Mouse (Mus musculus): ENCODE measurements at regions not wholly inside any gene's neighbourhood (a gene's known extent, or its start where the extent isn't known, plus 50 kb on each side); places are given as distances from the start of the nearest gene placed in this dataset.
A peak's percentile ranks its signal among the peaks of the same experiment; 100 is the strongest.
"Not testable (repeated sequence)": the region's sequence is repeated elsewhere in the genome, so short reads cannot be mapped to it uniquely, and the experiment has no call there.

- Histone ChIP-seq H3K9ac (no peak overlapping the region), H3K4me3 (replicated peaks) (no peak overlapping the region), H3K4me1 (replicated peaks) (no peaks in the 10 kb centered on the region), H3K4me2 (replicated peaks) (no peak overlapping the region), H3K27me3 (replicated peaks) (no peaks in the 10 kb centered on the region), H3K36me3 (no peaks in the 10 kb centered on the region), H3K9me3 (no peaks in the 10 kb centered on the region), H3K27ac (no peak overlapping the region)
- ATAC-seq = no peak
- WGBS = 65% methylated on average over 5 of the region's 5 CpGs
Observed at GRCm38 (mm10) chr4:31290301-31290975, 673.5 kb upstream of the Map3k7 start.

DNA sequence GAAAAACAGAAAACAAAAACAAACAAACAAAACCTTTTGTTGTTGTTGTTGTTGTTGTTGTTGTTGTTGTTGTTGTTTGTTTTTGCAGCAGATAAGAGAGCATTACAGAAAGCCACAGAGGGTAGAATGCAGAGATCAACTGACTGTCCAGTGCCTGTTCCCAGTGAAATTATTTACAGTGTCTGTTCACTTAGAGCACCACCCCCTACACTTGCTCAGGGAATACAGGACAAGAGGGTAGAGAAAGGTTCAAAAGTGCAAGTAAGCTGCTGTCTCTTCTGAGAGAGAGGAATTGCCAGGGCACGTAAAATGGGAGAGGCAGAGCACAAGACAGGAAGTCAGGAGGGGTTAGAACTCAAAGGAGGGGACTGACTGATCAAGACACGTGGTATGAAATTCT is 670.1 kb upstream of the Map3k7 start:
- H3K27me3 ChIP-seq (replicated peaks) = no peaks in the 10 kb centered on the region
- no peak overlapping the region for H3K27ac ChIP-seq
- no peak overlapping the region for H3K4me3 ChIP-seq (replicated peaks)
- no peak overlapping the region for H3K9ac ChIP-seq
- no peak overlapping the region for H3K4me2 ChIP-seq (replicated peaks)
- peak; percentile 55; the same call in 1 of the 2 replicates for ATAC-seq
- H3K36me3 ChIP-seq = no peaks in the 10 kb centered on the region
- 36% methylated on average over 2 of the region's 2 CpGs for WGBS
- H3K4me1 ChIP-seq (replicated peaks) = no peaks in the 10 kb centered on the region
- no peaks in the 10 kb centered on the region for H3K9me3 ChIP-seq

DNA sequence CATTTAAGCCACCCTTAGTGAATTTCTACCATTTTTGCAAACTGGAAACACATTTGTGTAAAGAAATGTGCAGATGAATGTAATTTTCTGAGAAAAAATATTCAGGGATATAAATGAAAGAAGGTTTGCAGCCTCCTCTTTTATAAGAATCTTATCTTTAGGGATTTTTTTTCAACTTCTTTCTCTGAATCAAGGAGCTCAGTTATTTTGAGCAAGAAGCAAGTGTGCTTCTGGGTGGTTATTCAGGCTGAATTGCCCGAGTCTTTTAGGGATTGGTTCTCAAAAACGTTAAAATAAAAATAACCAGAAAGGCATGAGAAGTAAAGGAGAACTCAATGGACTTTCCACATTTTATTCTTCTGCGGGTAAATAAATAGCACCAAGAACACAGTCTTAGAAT is 666.0 kb upstream of the Map3k7 start:
- Histone ChIP-seq H3K9ac (no peak overlapping the region), H3K27me3 (replicated peaks) (no peaks in the 10 kb centered on the region), H3K36me3 (no peaks in the 10 kb centered on the region), H3K4me2 (replicated peaks) (no peak overlapping the region), H3K4me3 (replicated peaks) (no peak overlapping the region), H3K27ac (no peak overlapping the region), H3K4me1 (replicated peaks) (no peaks in the 10 kb centered on the region), H3K9me3 (no peaks in the 10 kb centered on the region)
- ATAC-seq = no peak
- WGBS = 87% methylated on average over 3 of the region's 3 CpGs

GRCm38 (mm10) chr4:31319269-31319668 is 644.6 kb upstream of the Map3k7 start:
- no peak overlapping the region for H3K27ac ChIP-seq
- no peak overlapping the region for H3K4me3 ChIP-seq (replicated peaks)
- no peaks in the 10 kb centered on the region for H3K36me3 ChIP-seq
- WGBS = 37% methylated on average over 6 of the region's 6 CpGs
- no peak overlapping the region for H3K4me2 ChIP-seq (replicated peaks)
- no peaks in the 10 kb centered on the region for H3K9me3 ChIP-seq
- H3K9ac ChIP-seq = no peak overlapping the region
- H3K4me1 ChIP-seq (replicated peaks) = no peaks in the 10 kb centered on the region
- ATAC-seq = no peak
- H3K27me3 ChIP-seq (replicated peaks) = no peaks in the 10 kb centered on the region

DNA sequence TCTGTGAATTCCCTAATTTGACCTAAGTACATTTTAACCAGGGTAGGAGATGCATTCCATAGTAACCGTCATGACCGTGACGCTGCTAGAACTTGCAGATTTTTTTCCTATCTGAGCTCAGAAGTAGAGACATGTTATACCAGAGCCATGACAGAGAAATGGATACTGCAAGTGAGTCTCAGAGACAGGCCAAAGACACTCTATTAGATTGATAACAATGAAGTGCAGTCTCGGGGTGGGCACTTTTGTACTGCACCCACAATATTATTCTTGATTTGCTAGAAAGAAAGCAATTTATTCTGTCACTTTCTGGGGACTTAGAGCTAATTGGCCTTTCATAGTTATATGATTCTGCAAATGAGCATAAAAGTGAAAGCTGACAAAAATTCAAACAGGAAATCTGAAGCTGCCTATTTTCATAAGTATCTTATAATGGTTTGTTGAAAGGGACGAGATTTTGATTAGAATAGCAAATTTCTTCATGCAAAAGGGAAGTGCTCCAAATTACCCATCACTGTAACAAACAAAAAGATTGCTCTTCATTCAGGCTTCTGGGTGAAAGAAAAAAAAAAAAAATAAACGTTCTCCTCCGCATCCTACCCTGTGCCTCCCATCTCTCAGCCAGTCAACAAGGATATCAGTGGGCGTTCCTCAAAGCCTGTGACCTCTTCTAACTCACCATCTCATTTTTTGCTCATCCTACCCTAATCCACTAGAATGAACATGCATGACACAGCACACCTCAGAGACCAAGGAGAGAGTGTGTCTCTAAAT is 643.0 kb upstream of the Map3k7 start:
- no peak overlapping the region for H3K27ac ChIP-seq
- no peak overlapping the region for H3K4me2 ChIP-seq (replicated peaks)
- no peaks in the 10 kb centered on the region for H3K36me3 ChIP-seq
- no peak overlapping the region for H3K4me3 ChIP-seq (replicated peaks)
- no peak overlapping the region for H3K9ac ChIP-seq
- no peaks in the 10 kb centered on the region for H3K9me3 ChIP-seq
- ATAC-seq = 0 out of 2 replicates have a peak, but pooled peaks have one; percentile 17
- no peaks in the 10 kb centered on the region for H3K27me3 ChIP-seq (replicated peaks)
- no peaks in the 10 kb centered on the region for H3K4me1 ChIP-seq (replicated peaks)
- 64% methylated on average over 8 of the region's 8 CpGs for WGBS

DNA sequence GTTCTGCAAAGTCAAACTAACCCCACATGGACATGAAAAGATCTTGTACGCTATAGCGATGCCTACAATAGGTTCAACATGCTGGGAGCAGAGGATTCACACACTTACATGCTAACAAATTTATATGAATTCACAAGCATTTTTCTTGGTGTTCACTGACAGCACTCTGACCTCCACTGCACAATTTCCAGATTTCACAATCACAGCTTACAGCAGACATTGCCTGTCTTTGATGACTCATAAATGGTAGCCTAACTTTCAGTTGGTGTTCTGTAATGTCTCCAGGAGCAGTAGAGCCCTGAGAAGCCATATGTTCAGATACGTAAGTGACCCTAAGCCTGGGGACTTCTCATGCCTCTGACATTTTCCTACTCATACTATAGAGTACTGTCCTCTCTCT is 640.1 kb upstream of the Map3k7 start:
- Histone ChIP-seq H3K27ac (no peak overlapping the region), H3K9ac (no peak overlapping the region), H3K4me1 (replicated peaks) (no peaks in the 10 kb centered on the region), H3K4me3 (replicated peaks) (no peak overlapping the region), H3K27me3 (replicated peaks) (no peaks in the 10 kb centered on the region), H3K36me3 (no peaks in the 10 kb centered on the region), H3K9me3 (no peaks in the 10 kb centered on the region), H3K4me2 (replicated peaks) (no peak overlapping the region)
- WGBS = 88% methylated on average over 3 of the region's 3 CpGs
- no peak for ATAC-seq

DNA sequence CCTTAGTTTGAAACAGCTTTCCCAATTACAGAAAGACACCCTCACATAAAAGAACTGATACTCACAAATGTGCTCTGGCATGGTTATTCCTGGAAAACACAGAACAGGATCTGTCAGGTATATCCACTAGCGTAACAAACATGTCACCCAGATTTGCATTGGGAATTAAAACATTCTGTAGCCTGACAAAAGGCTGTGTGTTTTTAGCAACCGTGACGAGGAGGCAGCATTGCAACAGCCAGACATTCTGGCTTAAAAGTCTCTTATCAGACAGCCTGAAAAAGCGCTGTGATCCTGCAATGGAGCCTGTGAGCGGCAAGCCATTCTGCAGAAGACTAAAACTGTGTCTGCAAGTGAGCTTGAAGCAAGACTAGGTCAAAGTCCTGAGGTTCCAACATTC is 635.1 kb upstream of the Map3k7 start:
- H3K9ac ChIP-seq = no peak overlapping the region
- ATAC-seq = no peak
- H3K4me2 ChIP-seq (replicated peaks) = no peak overlapping the region
- no peak overlapping the region for H3K4me3 ChIP-seq (replicated peaks)
- H3K36me3 ChIP-seq = no peaks in the 10 kb centered on the region
- H3K27me3 ChIP-seq (replicated peaks) = no peaks in the 10 kb centered on the region
- no peaks in the 10 kb centered on the region for H3K4me1 ChIP-seq (replicated peaks)
- no peak overlapping the region for H3K27ac ChIP-seq
- no peaks in the 10 kb centered on the region for H3K9me3 ChIP-seq
- WGBS = 60% methylated on average over 5 of the region's 5 CpGs

- ATAC-seq = no peak
- Histone ChIP-seq H3K4me3 (replicated peaks) (no peak overlapping the region), H3K9me3 (no peaks in the 10 kb centered on the region), H3K36me3 (no peaks in the 10 kb centered on the region), H3K27ac (no peak overlapping the region), H3K9ac (no peak overlapping the region), H3K27me3 (replicated peaks) (no peaks in the 10 kb centered on the region), H3K4me1 (replicated peaks) (no peaks in the 10 kb centered on the region), H3K4me2 (replicated peaks) (no peak overlapping the region)
Observed at GRCm38 (mm10) chr4:31331053-31331452, 632.8 kb upstream of the Map3k7 start.

GRCm38 (mm10) chr4:31335686-31336085 is 628.2 kb upstream of the Map3k7 start:
- Histone ChIP-seq H3K9ac (no peak overlapping the region), H3K9me3 (no peaks in the 10 kb centered on the region), H3K4me1 (replicated peaks) (no peaks in the 10 kb centered on the region), H3K27ac (no peak overlapping the region), H3K27me3 (replicated peaks) (no peaks in the 10 kb centered on the region), H3K4me2 (replicated peaks) (no peak overlapping the region), H3K4me3 (replicated peaks) (no peak overlapping the region), H3K36me3 (no peaks in the 10 kb centered on the region)
- WGBS = 85% methylated on average over 3 of the region's 3 CpGs
- no peak for ATAC-seq

- Histone ChIP-seq H3K4me2 (replicated peaks) (no peak overlapping the region), H3K36me3 (no peaks in the 10 kb centered on the region), H3K9ac (no peak overlapping the region), H3K27me3 (replicated peaks) (no peaks in the 10 kb centered on the region), H3K4me1 (replicated peaks) (no peaks in the 10 kb centered on the region), H3K27ac (no peak overlapping the region), H3K4me3 (replicated peaks) (no peak overlapping the region), H3K9me3 (no peaks in the 10 kb centered on the region)
- WGBS = 65% methylated on average over 4 of the region's 4 CpGs
- ATAC-seq = no peak
Observed at GRCm38 (mm10) chr4:31337980-31338379, 625.9 kb upstream of the Map3k7 start.

- Histone ChIP-seq H3K9me3 (no peaks in the 10 kb centered on the region), H3K4me3 (replicated peaks) (no peak overlapping the region), H3K9ac (no peak overlapping the region), H3K27ac (no peak overlapping the region), H3K36me3 (no peaks in the 10 kb centered on the region), H3K4me2 (replicated peaks) (no peak overlapping the region), H3K4me1 (replicated peaks) (no peaks in the 10 kb centered on the region), H3K27me3 (replicated peaks) (no peaks in the 10 kb centered on the region)
- 51% methylated on average over 5 of the region's 5 CpGs for WGBS
- no peak for ATAC-seq
Observed at GRCm38 (mm10) chr4:31343312-31344248, 620.3 kb upstream of the Map3k7 start.

- ATAC-seq; H3K27ac ChIP-seq; H3K36me3 ChIP-seq; H3K4me2 ChIP-seq (replicated peaks); H3K4me1 ChIP-seq (replicated peaks); H3K27me3 ChIP-seq (replicated peaks); H3K9me3 ChIP-seq; H3K4me3 ChIP-seq (replicated peaks); H3K9ac ChIP-seq: not testable (repeated sequence)
- 90% methylated on average over 2 of the region's 3 CpGs for WGBS
Observed at GRCm38 (mm10) chr4:31354046-31354445, 609.9 kb upstream of the Map3k7 start.

Measured in intestine, embryonic 15.5 days (tissue).